Mouse (Mus musculus) brain, embryonic 14.5 days (tissue): Measurements from ENCODE around the gene Gas6. TPM values are rescaled to one million over a fixed set of nuclear protein-coding genes. Genes with fewer than 3 reads are reported as not detected.

ENCODE experiments used
- DNase-seq: peaks from one replicate; pipeline ENCODE4 v3.0.0-alpha.2; 2011; ENCODE audit warnings: low read depth
- CTCF ChIP-seq: fragments of 200-500 bp; IDR thresholded peaks from 2 replicates; pipeline ENCODE4 v1.5.1; 2012; ENCODE audit warnings: inconsistent platforms, mild to moderate bottlenecking, moderate library complexity, borderline replicate concordance; ENCODE audit not compliant: insufficient read depth, insufficient read length; ENCODE audit errors: extremely low read depth
- POLR2A ChIP-seq: fragments of 200-500 bp; IDR thresholded peaks from 2 replicates; pipeline ENCODE4 v1.6.1; 2012; ENCODE audit warnings: mild to moderate bottlenecking, inconsistent platforms, borderline replicate concordance; ENCODE audit not compliant: poor library complexity, insufficient read depth, insufficient read length, severe bottlenecking; ENCODE audit errors: extremely low read depth
- polyA plus RNA-seq: library from polyadenylated mRNA; depleted of rRNA; stranded (reverse); fragments of >200 nt; gene quantifications from 2 replicates; pipeline ENCODE4 v1.2.3, GENCODE M21; 2012; rRNA removed

Gas6 gene
- polyA plus RNA-seq, 1 experiment, result 36.6 TPM

GRCm38 (mm10) chr8:13420970-13421369, 73.3 kb downstream of the Gas6 start:
- TF ChIP-seq POLR2A (no peak), CTCF (no peak)
- peak; percentile 24 for DNase-seq

DNA sequence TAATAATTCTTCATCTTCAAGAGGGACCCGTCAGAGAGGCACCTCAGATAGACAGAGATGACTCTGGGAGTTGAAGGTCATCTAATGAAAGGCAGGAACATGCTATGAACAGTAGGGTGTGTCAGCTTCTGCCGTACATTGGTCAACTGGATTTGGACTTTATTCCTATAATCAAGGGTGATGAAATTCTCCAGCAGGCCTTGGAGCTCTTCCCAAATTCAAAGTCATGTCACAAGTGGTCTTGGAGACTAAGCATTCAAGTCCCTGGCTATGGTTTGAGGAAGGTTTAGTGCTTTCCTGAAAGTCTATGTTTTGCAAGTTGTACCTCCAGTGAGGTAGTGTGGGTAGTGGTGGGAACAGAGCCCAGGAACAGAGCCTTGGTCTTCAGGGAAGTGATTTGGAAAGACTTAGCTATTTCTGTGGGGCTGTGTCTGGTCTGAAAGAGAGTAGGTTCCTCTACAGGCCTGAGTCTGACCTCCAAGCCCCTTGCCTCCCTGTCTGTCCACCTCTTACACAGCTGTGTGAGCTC, 75.1 kb downstream of the Gas6 start:
- TF ChIP-seq POLR2A, result no peak
- no peak for TF ChIP-seq CTCF
- DNase-seq, result no peak

- no peak for DNase-seq
- TF ChIP-seq POLR2A (no peak), CTCF (no peak)
These were observed 78.4 kb downstream of the Gas6 start for GRCm38 (mm10) chr8:13415879-13416278.

Other genes starting within 250 kb of the Gas6 start
- 0.14 and 0.29 TPM in 2 replicates for gene Adprhl1, start 240.3 kb downstream of the Gas6 start, polyA plus RNA-seq
- 42.6 and 44.2 TPM in 2 replicates for gene Dcun1d2, start 206.4 kb downstream of the Gas6 start, polyA plus RNA-seq
- gene Tmco3, start 206.3 kb downstream of the Gas6 start, polyA plus RNA-seq, result 35.5 and 38.3 TPM in 2 replicates
- 142 and 190 TPM in 2 replicates for gene Tfdp1, start 155.7 kb downstream of the Gas6 start, polyA plus RNA-seq
- gene Atp4b, start 97.7 kb downstream of the Gas6 start, polyA plus RNA-seq, result not detected in 2 replicates
- gene Grk1, start 89.4 kb downstream of the Gas6 start, polyA plus RNA-seq, result 0.06 and 0.10 TPM in 2 replicates
- 0.20 and 0.27 TPM in 2 replicates for gene Tmem255b, start 59.3 kb downstream of the Gas6 start, polyA plus RNA-seq
- gene 1700029H14Rik, start 68.0 kb upstream of the Gas6 start, polyA plus RNA-seq, result not detected in 2 replicates
- 25.2 and 33.3 TPM in 2 replicates for gene Rasa3, start 183.1 kb upstream of the Gas6 start, polyA plus RNA-seq
- 1.8 and 2.0 TPM in 2 replicates for gene Cfap97d2, start 211.4 kb upstream of the Gas6 start, polyA plus RNA-seq